Mouse (Mus musculus) embryonic stem cell, embryonic (primary cell): ENCODE data around the gene 2410004B18Rik.

ENCODE experiments used
- CTCF ChIA-PET, 4 experiments: fragments of 300-600 bp in 2 of 4; fragments of 350-600 bp in 2 of 4; sonication (Branson Sonifier 250); formaldehyde crosslinking; loops; one replicate each; lab custom pipeline; 2022; ENCODE audit warnings: inconsistent platforms in 2 of 4; lab: Charles Lee
- POLR2A ChIA-PET, 4 experiments: fragments of 300-600 bp in 2 of 4; fragments of 350-600 bp in 2 of 4; sonication (Branson Sonifier 250); formaldehyde crosslinking; loops; one replicate each; lab custom pipeline; 2022; ENCODE audit warnings: antibody characterized with exemption in 4 of 4, inconsistent platforms in 1 of 4; lab: Charles Lee

Gene 2410004B18Rik

DNA sequence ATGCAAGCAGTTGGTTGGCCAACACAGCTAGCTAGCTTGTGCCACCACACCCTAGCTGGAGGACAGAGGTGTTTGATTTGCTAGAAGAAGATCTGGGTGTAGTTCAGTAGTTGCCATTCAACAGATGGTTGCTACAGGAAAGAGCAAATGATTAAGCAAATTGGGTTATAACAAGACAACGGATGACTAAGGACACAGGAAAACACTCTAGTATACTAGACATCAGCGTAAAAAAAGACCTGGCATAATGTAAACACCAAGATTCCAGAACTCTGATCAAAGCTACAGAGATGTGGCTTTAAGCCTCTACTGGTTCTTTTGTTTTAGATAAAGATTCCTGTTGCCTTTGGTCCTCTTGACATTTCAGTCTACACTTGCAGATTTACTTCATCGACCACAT is 14.8 kb upstream of the 2410004B18Rik start:
- POLR2A ChIA-PET, result interaction anchor here (0.7 to 2.3 kb wide), 13 partner anchors 9 to 511 kb away, joined by 3 to 11 read pairs (median 5); partner anchors contain the start of gene Ccn1 (in 2 of the 4)

DNA sequence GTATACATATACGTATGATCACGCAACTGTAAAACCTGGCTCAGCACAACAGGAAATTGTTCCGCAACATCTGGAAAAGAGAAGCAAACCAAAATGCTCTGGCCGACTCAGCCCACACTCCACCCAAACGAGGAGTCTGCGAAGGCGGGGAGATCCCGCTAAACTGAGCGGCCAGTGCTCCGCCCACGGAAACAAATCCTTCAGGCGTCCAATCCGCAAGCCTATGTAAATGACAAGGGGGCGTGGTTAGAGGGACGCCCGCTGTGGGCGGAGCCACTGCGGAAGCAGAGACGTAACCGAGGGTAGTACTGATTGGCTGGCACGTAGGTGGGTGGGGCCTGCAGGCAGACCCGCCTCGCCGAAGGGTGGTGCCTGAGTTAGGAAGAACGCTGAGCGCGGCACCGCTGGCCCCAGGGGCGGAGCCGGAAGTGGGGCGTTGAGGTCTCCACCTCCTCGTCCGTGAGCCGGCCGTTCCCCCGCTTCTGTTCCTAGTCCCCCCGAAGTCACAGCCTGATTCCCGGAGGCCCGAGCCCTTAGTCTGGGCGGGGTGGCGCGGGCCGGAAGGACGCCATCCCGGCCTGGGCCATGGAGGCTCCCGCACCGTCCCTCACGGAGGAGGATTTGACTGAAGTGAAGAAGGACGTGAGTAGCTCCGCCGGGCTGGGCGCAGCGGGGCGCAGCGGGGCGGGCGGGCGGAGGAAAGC is 13.8 kb upstream of the 2410004B18Rik start:
- ChIA-PET POLR2A (interaction anchor here in 3 of 4 experiments (0.5 to 3.3 kb wide), 33 partner anchors 8 to 1120 kb away, joined by 3 to 19 read pairs (median 5); partner anchors contain the start of genes 2410004B18Rik (in 3 of the 3), Ccn1 (in 2 of the 3) and Znhit6 (in 1 of the 3)), CTCF (interaction anchor here in 2 of 4 experiments (0.8 to 2.3 kb wide), 5 partner anchors 13 to 511 kb away, joined by 3 to 7 read pairs (median 4); partner anchors contain the start of gene 2410004B18Rik (in 1 of the 2))

More for the DNA sequence above, 14.8 kb upstream of the 2410004B18Rik start:
- CTCF ChIA-PET, result interaction anchor here in 1 of 4 experiments (2.3 kb wide), 1 partner anchor 15 kb away, joined by 7 read pairs; the partner anchor contains the start of gene 2410004B18Rik

GRCm38 (mm10) chr3:145924649-145925337 is 13.0 kb upstream of the 2410004B18Rik start:
- POLR2A ChIA-PET, result interaction anchor here in 3 of 4 experiments (0.5 to 3.3 kb wide), 26 partner anchors 9 to 1121 kb away, joined by 3 to 19 read pairs (median 4); partner anchors contain the start of genes 2410004B18Rik (in 3 of the 3), Ccn1 (in 2 of the 3) and Znhit6 (in 1 of the 3)

DNA sequence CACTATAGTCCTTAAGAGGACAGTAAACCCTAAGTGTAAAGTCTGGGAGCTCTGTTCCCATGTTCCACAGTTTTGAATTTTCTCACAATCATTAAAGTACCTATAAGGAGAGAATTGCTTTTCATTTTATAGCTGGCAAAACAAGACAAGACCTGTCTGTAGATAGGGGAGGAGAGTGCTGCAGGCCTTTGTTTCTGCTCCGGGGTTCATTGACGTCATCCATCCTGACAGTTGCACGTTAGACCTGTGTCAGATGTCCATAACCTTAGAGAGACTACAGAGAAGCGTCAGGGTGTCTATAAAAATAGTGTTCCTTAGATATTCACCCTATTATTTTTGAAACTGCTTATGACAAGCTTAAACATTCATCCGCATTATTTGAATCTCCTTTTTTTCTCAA is 12.3 kb upstream of the 2410004B18Rik start:
- CTCF ChIA-PET, result interaction anchor here in 3 of 4 experiments (0.6 to 1.4 kb wide), 3 partner anchors 12 to 491 kb away, joined by 3 to 7 read pairs (median 4); partner anchors contain the start of gene 2410004B18Rik (in 1 of the 3)
- POLR2A ChIA-PET, result interaction anchor here in 3 of 4 experiments (0.6 to 3.3 kb wide), 11 partner anchors 12 to 339 kb away, joined by 3 to 19 read pairs (median 8); partner anchors contain the start of genes 2410004B18Rik (in 2 of the 3) and Ccn1 (in 2 of the 3)

More at GRCm38 (mm10) chr3:145924649-145925337, 13.0 kb upstream of the 2410004B18Rik start:
- CTCF ChIA-PET, result interaction anchor here in 2 of 4 experiments (0.8 to 2.3 kb wide), 7 partner anchors 13 to 512 kb away, joined by 3 to 7 read pairs (median 4); partner anchors contain the start of gene 2410004B18Rik (in 2 of the 2)

DNA sequence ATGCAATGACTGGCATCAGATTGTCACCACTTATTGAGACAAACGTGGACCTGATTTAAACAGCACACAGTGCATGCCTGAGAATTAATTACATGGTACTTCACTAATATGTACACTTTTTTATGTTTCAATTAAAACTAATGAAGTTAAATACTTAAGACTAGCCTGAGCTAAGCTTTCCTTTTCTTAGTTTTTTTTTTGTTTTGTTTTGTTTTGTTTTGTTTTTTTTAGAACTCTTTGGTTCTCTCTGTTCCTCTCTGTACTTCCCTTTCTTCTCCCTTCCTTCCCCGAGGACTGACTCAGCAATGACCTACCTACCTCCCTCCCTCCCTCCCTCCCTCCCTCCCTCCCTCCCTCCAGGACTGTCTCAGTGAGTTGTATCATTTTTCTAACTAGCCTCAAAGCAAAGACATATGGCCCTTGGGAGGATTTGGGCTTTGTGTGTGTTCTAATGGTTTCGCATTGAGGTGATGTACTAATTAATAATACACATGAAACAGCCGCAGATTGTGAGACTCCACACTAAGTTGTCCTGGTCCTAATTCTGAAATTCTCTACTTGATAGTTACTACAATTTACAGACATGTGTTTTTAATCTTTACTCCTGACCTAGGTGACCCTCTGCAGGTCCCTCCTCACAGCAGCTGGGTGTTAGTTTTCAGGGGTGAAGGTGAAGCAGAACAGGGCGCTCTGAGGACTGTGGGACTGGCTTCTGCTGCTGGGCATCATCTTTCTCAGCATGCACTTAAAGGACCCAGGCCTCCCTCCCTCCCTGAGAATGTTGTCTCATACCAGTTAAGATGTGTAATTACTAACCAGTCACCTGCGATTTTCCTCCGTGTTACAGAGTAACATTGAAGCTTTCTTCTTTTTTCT is 8.1 kb upstream of the 2410004B18Rik start:
- ChIA-PET POLR2A (interaction anchor here in 1 of 4 experiments (1.0 kb wide), 1 partner anchor 10 kb away, joined by 3 read pairs; no protein-coding TSS in a partner anchor), CTCF (no interaction called here)

DNA sequence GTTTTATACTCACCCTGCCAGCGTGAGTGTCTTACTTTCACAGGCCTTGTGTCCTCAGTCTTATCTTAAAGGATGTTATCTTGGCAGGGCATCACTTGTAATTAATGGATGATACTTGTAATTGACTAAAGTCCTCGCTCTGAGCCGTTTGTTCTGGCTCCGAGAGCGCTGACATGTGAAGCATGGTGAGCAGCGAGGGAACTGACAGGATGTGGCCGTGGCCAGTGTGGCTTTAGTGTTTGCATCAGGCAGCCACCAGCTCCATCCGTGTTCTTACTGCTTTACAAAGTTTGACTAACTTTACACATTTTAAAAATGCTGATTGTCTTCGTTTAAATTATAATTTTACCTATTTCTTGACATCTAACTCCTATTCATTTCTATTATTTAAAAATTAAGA is 4.0 kb upstream of the 2410004B18Rik start:
- CTCF ChIA-PET, result no interaction called here
- POLR2A ChIA-PET, result interaction anchor here in 1 of 4 experiments (0.8 kb wide), 1 partner anchor 10 kb away, joined by 3 read pairs; no protein-coding TSS in a partner anchor

GRCm38 (mm10) chr3:145938405-145939349 is 863 bp downstream of the 2410004B18Rik start:
- ChIA-PET POLR2A (interaction anchor here in 3 of 4 experiments (0.6 to 3.3 kb wide), 22 partner anchors 8 to 336 kb away, joined by 3 to 19 read pairs (median 4); partner anchors contain the start of genes Ccn1 (in 2 of the 3) and Bcl10 (in 1 of the 3)), CTCF (interaction anchor here (0.5 to 4.2 kb wide), 26 partner anchors 11 to 1022 kb away, joined by 3 to 25 read pairs (median 4); partner anchors contain the start of gene Znhit6 (in 1 of the 4))

DNA sequence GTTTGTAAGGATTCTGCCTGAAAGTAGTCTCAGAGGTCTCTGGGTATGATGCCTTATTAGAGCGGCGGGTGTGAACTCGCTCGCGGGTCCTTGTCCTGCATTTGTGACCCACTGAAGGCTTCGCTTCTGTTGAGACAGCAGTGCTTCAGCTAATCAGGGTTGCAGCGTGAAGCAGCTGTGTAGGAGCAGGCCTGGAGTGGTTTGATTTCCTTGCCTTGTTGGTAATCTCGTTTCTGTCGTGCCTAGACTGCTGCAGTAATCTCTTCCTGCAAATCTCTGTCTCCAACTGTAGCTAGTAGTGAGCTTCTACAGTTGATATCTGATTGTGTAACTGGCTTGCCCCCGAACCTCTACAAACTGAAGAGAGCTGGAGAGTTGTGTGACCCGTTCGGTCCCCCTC is 1.6 kb downstream of the 2410004B18Rik start:
- CTCF ChIA-PET, result interaction anchor here (0.6 to 4.2 kb wide), 7 partner anchors 11 to 899 kb away, joined by 3 to 25 read pairs (median 4); no protein-coding TSS in a partner anchor
- POLR2A ChIA-PET, result interaction anchor here in 2 of 4 experiments (0.8 to 2.0 kb wide), 8 partner anchors 9 to 289 kb away, joined by 3 to 8 read pairs (median 6); partner anchors contain the start of genes Bcl10 (in 1 of the 2) and Ccn1 (in 1 of the 2)

DNA sequence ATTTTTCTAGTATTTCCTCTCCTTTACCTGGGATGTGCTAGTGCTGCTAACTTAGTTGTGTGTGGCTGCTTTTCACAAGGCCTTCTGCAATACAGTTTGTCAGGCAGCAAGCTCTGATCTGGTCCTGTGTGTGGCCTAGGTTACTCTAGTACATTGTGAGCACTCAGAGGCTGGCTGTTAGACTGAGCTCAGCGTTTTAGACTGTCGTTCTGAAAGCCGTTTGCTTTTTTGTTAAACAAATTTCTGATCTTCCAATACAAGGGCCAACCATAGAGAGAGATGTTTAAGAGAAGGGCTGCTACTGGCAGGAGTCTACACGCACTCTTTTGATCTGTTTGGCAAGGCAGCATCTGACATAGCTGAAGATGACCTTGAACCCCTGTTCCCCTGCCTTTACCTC is 2.2 kb downstream of the 2410004B18Rik start:
- POLR2A ChIA-PET, result interaction anchor here in 3 of 4 experiments (0.5 to 2.0 kb wide), 9 partner anchors 9 to 307 kb away, joined by 3 to 8 read pairs (median 3); partner anchors contain the start of gene Bcl10 (in 1 of the 3)
- CTCF ChIA-PET, result interaction anchor here (0.6 to 4.2 kb wide), 7 partner anchors 10 to 898 kb away, joined by 3 to 25 read pairs (median 4); no protein-coding TSS in a partner anchor

DNA sequence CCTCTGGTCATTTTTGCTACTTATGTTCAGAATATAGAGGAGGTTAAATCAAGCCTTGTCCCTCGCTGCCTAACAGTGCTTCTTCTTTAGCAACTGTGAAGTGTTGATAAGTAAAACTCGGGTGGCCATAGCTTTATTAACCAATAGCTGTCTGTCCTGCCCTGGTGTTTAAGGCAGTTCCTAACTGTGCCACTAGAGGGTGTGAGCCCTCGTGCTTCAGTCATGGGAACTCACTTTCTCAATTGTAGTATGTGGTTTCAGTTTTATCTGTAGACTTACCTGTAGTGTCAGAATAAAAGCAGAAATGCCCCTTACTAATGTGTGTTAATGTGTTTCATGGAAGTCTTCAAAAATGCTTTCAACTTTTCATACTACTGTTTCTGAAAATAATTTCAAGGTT is 4.2 kb downstream of the 2410004B18Rik start:
- ChIA-PET POLR2A (interaction anchor here (0.6 to 1.6 kb wide), 14 partner anchors 8 to 521 kb away, joined by 3 to 10 read pairs (median 3); no protein-coding TSS in a partner anchor), CTCF (interaction anchor here (0.5 to 1.9 kb wide), 35 partner anchors 8 to 327 kb away, joined by 3 to 54 read pairs (median 3); partner anchors contain the start of gene Syde2 (in 1 of the 4))

GRCm38 (mm10) chr3:145944348-145944747 is 6.5 kb downstream of the 2410004B18Rik start:
- ChIA-PET POLR2A (no interaction called here), CTCF (no interaction called here)

DNA sequence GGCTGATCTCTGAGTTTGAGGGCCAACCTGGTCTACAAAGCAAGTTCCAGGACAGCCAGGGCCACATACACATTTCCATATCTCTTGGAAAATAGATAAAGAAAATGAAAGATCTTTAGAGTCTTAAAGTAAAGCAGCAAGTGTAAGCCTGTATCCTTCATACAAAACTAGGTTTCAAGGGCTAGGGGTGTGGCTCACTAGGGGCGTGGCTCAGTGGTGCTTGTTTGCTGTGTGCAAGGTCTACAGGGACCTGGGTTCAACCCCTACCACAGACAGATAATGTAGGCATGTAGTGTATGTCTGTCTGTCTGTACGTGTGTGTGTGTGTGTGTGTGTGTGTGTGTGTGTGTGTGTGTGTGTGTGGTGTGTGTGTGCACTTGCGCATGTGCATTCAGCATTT is 8.1 kb downstream of the 2410004B18Rik start:
- CTCF ChIA-PET, result interaction anchor here in 2 of 4 experiments (0.6 to 1.8 kb wide), 3 partner anchors 155 to 232 kb away, joined by 3 to 5 read pairs (median 3); no protein-coding TSS in a partner anchor
- POLR2A ChIA-PET, result no interaction called here

DNA sequence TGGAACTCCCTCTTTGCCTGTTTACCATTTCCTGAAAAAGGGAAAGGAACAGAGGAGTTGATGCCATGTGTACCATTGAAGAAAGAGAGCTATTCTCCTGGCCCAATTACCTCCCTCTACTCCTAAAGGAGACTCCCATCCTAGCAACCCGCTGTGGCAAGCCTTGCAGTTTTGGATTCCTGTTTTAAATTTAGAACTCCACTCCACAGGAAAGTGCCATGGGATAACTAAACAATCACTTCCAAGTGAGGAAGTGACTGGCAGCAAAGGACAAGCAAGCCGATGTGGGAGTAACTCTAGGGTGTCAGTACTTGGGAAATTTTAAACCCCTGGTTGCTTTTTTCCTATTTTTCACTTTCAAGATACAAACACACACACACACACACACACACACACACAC is 8.8 kb downstream of the 2410004B18Rik start:
- POLR2A ChIA-PET, result no interaction called here
- CTCF ChIA-PET, result interaction anchor here in 2 of 4 experiments (0.6 to 1.8 kb wide), 3 partner anchors 154 to 231 kb away, joined by 3 to 5 read pairs (median 3); no protein-coding TSS in a partner anchor

DNA sequence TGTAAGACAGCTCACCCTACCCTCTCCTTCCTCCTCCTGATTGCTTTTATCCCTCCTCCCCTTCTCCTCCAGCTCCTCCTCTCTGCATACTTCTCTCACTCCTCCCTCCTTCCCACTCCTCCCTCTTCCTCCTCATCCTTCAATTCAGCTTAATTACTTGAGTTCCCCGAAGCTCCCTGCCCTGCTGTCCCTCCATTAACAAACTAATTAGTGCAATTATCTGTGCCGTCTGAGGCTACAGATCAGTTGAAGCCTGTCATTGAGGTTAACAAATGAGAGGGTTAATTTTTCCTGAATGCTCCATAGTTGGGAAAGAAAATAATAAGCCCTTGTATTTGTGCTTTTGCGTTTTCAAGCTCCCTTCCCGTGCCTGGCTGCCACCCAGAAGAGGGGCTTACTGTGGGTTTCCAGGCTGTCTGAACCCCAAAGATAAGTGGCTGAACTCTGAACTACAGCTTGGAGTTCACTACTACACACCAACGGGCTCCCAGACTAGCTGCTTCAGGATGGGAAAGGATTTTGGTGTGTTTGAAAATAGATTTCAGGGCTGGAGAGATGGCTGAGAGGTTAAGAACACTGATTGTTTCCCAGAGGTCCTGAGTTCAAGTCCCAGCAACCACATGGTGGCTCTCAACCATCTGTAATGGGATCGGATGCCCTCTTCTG is 9.9 kb downstream of the 2410004B18Rik start:
- POLR2A ChIA-PET, result interaction anchor here in 2 of 4 experiments (0.6 to 1.0 kb wide), 2 partner anchors 15 to 39 kb away, joined by 3 to 6 read pairs; no protein-coding TSS in a partner anchor
- CTCF ChIA-PET, result interaction anchor here in 1 of 4 experiments (3.7 kb wide), 1 partner anchor 230 kb away, joined by 82 read pairs; no protein-coding TSS in a partner anchor
